Mouse (Mus musculus) cerebellum, postnatal 10 days (tissue): ENCODE measurements around the gene Primpol.

Experiments used
- DNase-seq, 2 experiments: peaks; one replicate each; pipeline ENCODE4 v3.0.0; 2021; ENCODE audit warnings: mixed read lengths in 2 of 2

The Primpol gene

GRCm38 (mm10) chr8:46616879-46617689 lies at the start of gene Primpol, which contains the start of gene Casp3:
TSS of gene Primpol (minus strand) at chr8:46617212.
TSS of gene Casp3 (plus strand) at chr8:46617291.
- peak; percentile 99 for DNase-seq

GRCm38 (mm10) chr8:46655919-46656318 lies 38.9 kb upstream of the Primpol start:
- no peak for DNase-seq

DNA sequence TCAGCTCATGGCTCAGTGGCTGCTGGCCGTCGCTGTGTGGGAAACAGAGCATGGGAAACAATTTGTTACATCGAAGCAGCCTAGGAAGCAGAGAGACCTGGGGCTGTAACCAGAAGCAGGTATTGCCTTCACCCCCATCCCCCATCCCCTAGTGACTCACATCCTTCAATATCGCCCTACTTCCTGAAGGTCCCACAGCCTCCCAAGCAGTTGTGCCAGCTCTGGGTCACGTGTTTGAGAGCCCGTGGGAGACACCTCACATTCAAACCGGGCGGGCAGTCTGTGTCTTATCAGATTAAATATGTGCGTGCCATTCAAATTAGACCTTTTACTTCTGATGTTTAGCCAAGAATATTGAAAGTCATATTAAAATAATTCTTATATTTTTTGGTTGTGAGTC lies 34.9 kb upstream of the Primpol start:
- DNase-seq = no peak

DNA sequence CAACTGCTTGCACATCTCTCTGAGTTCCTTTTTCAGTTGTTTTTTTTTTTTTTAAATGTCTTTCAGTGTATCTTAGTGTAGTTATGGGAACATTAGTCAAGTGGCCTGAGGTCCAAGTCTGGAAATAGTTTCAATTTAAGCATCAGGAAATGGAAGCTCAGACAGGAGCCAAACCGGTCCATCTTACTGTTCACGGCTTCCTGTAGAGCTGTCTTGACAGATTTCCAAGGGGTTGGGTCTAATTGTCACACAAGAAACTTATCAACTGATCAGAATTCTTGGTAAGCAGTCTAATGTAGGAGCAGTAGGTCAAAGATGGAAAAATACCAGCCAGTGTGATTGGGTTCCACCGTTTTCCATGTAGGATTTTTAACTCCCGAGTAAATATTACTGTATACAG lies 31.4 kb upstream of the Primpol start:
- no peak for DNase-seq

DNA sequence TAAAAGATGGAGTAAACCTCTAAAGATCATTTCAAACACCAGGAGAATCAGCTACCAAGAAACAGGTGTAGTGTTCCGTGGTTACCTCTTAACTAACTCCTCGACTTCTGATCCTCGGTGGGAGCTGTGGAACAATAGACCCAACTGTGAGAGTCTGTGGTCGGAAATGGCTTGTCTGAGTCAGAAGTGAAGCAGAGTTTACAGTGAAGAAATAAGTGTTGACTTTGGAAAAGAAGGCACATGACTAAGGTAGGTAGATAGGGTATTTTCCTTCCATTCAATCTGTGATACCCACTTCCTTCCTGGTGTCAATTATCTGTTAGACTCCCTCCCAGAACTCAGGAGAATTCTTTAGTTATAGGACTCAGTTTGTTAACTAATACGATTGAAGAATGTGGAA lies 24.3 kb upstream of the Primpol start:
- DNase-seq = no peak

DNA sequence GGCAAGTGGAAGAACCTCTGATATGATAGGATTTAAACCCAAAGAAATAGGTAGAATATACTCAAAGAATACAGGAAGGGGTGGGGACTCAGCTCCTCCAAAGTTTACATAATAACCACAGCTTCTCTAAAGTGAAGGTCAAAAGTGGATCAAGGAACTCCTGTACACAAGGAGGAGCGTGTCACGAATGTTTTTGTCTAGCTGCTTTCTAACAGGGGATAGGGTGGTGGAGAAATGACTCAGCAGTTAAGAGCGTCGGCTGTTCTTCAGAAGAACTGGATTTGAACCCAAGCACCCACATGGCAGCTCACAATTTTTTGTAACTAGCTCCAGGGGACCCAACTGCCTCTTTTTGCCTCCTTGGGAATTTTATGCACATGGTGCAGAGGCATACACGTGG lies 22.8 kb upstream of the Primpol start:
- no peak for DNase-seq

DNA sequence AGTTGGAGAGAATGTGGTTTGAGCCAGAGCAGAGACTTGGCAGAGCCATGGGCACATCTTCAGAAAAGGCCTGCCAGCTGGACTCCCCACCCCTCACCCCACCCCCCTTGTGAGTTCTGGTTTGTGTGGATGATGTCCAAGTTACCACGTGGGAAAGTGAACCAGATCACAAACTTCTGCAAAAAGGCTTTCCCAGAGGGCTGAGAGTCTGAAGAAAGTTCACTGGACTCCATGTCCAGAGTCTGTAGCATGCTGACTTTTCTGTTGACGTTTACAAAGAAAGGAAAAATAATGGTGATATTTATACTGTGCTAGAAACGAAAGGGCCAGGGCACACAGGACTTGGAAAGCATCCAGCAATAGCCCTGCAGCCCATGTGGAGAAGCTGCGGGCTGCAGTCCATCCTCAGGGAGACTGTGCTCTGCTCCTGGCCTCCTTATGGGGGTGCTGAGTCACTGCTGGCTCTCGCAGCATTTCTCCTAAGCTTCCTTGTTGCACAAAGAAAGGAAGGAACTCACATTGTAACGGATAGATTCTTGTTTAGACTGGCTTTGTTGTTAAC lies 22.1 kb upstream of the Primpol start:
- DNase-seq = peak; percentile 75 to 79

DNA sequence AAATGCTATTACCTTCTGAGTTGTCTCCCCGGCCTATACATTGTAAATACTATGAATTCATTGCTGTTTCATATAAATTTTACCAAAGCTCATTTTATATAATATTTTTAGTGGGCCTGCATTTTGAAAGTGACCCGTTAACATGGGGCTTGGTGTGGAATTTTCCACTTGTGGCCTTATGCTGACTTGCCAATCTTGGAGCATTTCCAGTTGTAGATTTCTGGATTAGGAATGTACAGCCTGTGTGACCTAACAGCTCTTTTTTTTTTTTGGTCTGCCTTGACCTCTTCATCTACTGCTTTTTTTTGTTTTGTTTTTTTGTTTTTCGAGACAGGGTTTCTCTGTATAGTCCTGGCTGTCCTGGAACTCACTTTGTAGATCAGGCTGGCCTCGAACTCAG lies 13.9 kb upstream of the Primpol start:
- DNase-seq = no peak

GRCm38 (mm10) chr8:46630422-46630821 lies 13.4 kb upstream of the Primpol start:
- DNase-seq = no peak

DNA sequence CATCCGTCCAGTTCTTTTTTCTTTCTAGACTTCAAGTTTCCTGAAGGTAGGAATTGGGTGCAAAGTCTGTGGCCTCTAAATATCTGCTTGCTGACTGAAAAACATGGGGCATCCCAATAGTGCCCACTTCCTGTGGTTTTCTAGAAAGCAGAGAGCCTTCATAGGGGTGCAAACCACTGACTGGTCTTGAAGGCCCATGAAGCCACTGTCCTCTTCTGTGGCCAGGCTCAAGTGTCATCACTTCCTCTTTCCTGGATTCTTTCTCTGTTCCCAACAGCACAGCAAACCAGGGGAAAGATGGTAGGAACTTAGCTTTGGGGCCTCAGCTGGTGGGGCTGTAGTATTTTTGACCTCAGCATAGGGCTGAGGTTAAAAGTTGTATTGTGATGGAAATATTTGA lies 11.6 kb upstream of the Primpol start:
- no peak for DNase-seq

- peak in 1 of 2 experiments; percentile 27 for DNase-seq
Measured at GRCm38 (mm10) chr8:46627881-46628280, 10.9 kb upstream of the Primpol start.

DNA sequence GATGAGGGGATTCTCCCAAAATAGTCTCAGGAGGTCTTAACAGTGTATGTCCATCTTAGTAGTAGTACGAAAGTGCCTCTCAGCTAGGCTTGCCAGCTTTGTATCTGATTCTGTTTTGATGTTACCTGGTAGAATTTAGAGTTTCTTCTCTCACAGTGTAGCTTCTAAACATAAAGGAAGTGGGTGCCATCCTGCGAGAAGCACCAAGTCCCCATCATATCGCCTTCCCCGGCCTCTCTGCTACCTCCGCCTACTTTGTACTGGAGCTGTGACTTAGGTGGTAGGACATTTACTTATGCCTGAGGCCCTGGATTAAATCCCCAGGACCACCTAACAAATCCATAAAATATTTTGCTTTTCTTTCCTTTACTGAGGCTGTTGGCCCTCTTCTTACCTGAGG lies 9.6 kb upstream of the Primpol start:
- no peak for DNase-seq

- no peak for DNase-seq
Measured at GRCm38 (mm10) chr8:46625166-46625565, 8.2 kb upstream of the Primpol start.

DNA sequence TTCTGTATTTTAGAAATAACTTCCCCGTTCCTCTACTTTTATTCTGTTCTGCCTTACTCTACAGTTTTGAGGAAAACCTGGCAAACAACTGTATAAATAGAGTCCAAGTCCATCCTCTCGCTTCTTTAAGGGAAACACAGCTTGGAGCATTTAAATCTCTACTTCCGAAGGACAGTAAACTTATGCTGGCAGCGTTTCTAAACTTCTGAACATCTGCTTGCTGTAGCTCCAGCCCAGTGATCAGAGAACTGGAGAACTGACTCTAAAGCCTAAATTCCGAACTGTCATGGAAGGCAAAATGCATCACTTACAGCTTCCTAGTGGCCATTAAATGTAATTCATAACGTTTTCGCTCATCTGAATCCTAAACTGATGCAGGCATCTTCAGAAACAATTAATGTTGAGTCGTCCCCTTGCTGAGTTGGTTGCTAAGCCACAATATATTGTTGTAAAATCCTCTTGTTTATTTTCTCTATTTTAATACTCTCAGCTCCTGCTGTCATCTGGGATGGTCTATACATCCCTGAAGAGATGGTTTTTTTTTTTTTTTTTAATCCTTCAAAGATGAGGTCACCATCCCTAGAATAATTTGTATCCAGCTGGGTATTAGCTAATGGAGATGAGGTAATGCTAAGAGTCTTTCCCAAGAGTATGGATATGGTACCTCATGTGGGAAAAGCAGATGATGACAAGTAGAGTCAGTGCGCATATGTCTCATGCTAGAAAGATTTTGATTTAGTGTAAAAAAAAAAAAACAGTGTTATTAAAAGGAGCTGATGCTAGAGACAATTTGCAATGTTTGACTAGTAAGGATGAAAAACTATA lies 5.6 kb upstream of the Primpol start:
- DNase-seq = no peak

DNA sequence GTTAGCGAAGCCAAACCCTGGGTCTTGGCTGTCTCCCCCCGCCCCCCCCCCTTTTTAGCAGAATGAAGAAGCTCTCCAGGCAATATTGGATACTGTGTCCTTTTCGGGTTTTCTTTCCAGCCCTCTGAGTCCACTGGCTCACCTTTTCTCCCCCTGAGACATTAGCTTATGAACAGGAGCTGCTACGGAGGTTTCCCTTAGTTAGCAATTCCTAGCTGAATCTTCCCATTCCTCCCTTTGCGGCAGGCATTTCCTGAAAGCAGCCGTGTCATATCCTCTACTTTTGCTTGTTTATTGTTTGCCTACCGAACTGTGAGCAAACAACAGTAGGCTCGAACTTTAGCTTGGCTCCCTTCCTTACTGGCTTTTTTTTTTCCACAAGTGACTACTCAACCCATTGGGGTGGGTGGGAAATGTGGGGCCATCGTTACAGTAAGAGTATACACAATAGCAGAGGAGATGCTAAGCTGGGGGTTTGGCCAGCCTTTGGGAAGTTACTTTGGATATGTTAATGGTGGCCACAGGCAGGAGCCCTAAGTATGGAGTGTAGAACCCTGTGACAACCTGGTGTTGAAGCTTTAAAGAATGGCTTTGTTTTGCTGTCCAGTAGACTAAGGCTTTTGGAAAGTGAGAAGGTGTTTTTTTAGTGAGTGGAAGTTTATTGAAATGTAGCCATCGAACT lies 1.8 kb upstream of the Primpol start:
- no peak for DNase-seq

DNA sequence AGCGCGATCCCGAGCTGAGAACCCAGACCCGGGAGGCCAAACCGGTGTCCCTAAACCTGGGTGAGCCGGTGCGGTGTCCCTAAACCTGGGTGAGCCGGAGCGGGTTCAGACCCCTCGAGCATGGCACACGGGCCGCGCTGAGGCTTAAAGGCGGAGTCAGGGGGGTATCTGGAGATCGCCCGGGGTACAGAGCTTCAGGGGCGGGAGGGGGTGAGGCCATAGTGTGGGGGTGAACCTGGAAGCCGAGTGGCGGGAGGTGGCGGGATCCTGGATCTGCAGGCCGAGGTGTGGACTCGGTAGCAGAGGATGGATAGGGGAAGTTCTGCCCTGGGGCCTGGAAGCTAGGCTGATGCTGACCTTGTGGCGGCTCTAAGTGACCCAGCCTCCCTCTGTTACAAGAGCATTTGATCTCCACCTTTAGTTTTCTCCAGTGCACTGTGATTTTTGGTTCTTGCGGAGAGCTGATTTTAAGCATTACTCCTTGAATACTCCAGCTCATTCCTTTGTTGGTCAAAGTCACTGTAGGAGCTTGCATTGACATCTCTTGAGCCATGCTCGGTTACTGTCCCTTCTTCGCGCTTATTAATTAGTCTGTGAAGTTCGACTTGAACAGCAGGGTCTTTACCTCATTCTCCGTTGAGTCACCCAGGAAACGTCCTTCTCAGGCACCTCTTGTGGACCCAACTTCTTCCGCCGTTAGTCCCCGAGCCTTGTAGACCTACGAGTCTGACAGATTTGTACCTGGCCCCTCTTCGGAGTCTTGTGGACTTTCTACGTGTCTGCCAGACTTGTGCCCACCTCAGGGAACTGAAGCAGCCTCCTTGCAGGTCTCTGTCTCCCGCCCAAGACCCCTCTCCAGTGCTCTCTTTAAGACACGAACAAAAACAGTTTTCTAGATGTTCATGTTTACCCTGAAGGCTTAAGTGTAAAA lies 943 bp upstream of the Primpol start:
- DNase-seq = peak; percentile 23 to 60

DNA sequence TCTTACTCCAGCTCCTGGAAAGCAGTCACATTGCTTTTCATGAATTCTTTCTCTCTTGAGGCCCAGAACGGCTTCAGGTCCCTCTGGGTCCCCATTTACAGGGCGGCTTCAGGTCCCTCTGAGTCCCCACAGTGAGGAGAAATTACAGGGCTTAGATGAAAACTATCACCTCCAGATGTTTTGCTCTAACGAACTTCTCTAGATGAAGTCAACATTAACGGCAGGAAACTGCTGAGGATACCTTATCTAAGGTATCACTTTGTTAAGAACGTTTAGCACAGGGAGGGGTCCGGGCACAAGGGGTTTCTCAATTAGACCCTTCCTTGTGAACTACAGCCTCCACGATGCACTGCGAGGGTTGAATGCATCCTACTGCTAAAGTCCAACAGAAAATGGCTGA lies 1.1 kb downstream of the Primpol start:
- no peak for DNase-seq

DNA sequence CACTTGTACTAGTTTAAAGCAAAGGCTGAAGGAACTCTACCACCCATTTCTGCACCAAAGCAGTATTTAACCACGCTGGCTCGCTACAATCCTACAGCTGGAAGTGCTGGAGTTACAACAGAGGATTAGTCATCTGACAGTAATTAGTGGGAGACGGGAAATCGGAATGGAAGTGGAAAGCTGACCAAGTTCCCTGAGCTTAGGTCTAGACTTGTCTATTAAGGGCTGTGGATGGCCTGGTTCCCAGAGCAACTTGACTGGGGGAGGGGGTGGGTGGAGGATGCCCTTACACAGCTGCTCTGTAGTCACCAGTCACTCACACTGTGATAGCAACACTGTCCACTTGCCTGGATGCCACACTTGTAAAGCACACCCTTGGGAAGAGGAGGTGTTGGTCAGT lies 3.6 kb downstream of the Primpol start:
- no peak for DNase-seq

- peak; percentile 16 to 23 for DNase-seq
Measured at GRCm38 (mm10) chr8:46612913-46613312, 4.1 kb downstream of the Primpol start.

DNA sequence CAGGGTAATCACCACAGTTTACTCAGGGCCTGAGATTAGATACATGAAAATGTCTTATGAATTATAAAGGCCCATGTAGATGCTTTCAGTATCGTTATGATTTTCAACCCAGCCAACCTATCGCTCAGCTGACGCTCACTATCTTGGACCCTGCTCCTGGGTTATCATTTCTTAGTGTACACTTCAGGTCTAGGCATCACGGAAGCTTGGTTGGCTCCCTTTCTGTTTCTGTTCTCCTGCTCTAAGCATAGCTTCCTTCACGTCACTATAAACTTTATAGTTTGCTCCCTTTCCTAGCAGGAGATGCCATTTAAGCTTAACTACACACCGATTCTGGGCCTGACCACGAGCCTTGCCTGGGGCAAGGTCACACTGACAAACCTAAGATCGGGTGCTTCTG lies 5.5 kb downstream of the Primpol start:
- DNase-seq = no peak

GRCm38 (mm10) chr8:46606930-46607329 lies 10.1 kb downstream of the Primpol start:
- no peak for DNase-seq

- no peak for DNase-seq
Measured at GRCm38 (mm10) chr8:46603587-46603986, 13.4 kb downstream of the Primpol start.
